Mouse (Mus musculus) kidney, embryonic 16.5 days (tissue): ENCODE measurements around the gene Zmym2. TPM values are rescaled to one million over a fixed set of nuclear protein-coding genes. Genes with fewer than 3 reads are reported as not detected.
"Not testable (repeated sequence)": the region's sequence is repeated elsewhere in the genome, so short reads cannot be mapped to it uniquely, and the experiment has no call there.

Experiments
- ATAC-seq: fragments of 200-750 bp; cut with Nextera tagmentation; 2 replicates; pipeline ENCODE4 v1.8.0; 2017; ENCODE audit warnings: moderate TSS enrichment; ENCODE audit not compliant: low FRiP score, low TSS enrichment
- H3K27ac ChIP-seq: fragments of 300-500 bp; sonication (generic); 2 replicates; pipeline ENCODE4 v1.5.1; 2014; ENCODE audit warnings: low read length
- H3K27me3 ChIP-seq: fragments of 300-500 bp; sonication (generic); 2 replicates; pipeline ENCODE4 v1.6.1; 2014; ENCODE audit warnings: low read length, control low read depth, mixed read lengths; ENCODE audit not compliant: insufficient read depth
- H3K36me3 ChIP-seq: fragments of 300-500 bp; sonication (generic); 2 replicates; pipeline ENCODE4 v1.6.1; 2014; ENCODE audit warnings: low read length, control low read depth, mixed read lengths; ENCODE audit not compliant: insufficient read depth
- H3K4me1 ChIP-seq: fragments of 300-500 bp; sonication (generic); 2 replicates; pipeline ENCODE4 v1.6.1; 2014; ENCODE audit warnings: low read length, control low read depth, mixed read lengths; ENCODE audit not compliant: insufficient read depth
- H3K4me2 ChIP-seq: fragments of 300-500 bp; sonication (generic); replicated peaks from 2 replicates; pipeline ENCODE4 v1.6.1; 2014; ENCODE audit warnings: low read depth, low read length
- H3K4me3 ChIP-seq: fragments of 300-500 bp; sonication (generic); 2 replicates; pipeline ENCODE4 v1.5.1; 2014; ENCODE audit warnings: mild to moderate bottlenecking, low read length
- H3K9ac ChIP-seq: fragments of 300-500 bp; sonication (generic); replicated peaks from 2 replicates; pipeline ENCODE4 v1.6.1; 2014; ENCODE audit warnings: low read length
- H3K9me3 ChIP-seq: fragments of 300-500 bp; sonication (generic); 2 replicates; pipeline ENCODE4 v1.6.1; 2016; ENCODE audit warnings: low read length, control low read depth
- WGBS: fragments of 180-500 bp; shearing (Covaris S2); extraction: QIAGEN DNeasy Blood & Tissue Kit; methylation state at CpG from one replicate; pipeline ENCODE4 v1.1.7; 2014; 5-methylcytosine and 5-hydroxymethylcytosine counted together
- polyA plus RNA-seq: library from polyadenylated mRNA; unstranded; fragments of >200 nt; fragmentation: Nextera tagmentation; extraction: Ambion mirVana; gene quantifications from 2 replicates; pipeline ENCODE4 v1.2.1, GENCODE M21; 2015

Gene Zmym2
- polyA plus RNA-seq, result 50.5 and 50.7 TPM in 2 replicates

DNA sequence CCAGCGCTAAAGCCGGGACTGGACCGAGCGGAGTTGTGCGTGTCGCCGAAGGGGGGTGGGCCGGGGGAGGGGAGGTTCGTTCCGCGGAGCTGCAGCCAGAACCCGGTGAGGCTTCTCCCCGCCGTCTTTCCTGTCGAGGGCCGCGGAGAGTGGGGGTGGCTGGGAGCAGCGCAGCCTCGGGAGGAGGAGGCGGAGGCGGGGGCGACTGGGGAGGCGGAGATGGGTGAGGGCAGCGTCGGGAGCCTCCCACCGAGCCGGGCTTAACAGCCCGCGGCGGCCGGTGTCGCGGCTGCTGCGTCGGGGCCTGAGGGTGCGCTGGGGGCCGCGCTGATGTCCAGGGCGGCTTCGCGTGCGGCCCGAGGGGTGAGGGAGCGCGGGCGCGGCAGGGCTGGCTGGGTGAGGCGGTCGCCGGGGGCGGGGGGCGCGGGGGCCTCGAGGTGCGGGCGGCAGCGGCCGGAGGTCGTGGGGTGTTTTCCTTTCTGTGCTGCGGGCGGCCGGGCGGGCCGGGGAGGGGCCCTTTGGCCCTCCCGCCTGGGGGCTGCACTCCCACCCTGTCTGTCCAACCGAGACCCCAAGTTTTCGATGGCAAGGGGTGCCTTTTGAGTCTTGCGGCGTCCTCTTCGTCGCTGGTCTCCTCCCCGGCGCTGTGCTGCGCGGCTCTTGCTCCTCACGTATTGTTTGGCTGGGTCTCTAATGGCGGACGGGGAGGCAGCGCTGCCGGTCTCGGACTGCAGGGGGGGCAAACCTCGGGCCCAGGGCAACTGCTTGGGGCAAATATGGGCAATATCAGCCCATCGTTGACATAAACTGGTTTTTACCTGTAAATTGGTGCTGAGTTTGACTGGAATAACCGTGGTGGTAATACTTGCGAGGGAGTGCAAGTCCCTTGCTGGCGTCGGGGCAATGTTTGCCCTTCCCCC, at the start of gene Zmym2:
Zmym2 (plus strand) TSS at position 60 of the 920 bp plus-strand sequence.
- peak within 1 kb of the TSS; percentile 95 for H3K9ac ChIP-seq
- under 1% methylated on average over 40 of the region's 87 CpGs for WGBS

DNA sequence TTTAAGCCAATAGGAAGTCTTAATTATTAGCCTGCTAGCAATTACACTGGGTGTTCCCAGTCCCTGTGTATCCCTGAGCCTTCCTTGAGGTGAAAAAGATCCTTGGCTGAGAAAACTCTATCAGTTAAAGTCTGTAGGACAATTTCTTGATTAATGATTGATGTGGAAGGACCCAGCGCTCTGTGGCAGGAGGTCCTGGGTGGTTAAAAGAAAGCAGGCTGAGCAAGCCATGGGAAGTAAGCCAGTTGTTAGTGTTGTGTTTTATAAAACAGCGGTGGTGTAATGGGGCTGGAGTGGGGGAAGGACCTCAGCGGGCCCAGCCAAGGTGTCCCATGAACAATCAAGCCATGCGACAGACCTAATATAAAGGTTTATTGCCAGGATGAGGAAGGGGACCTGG, 42.4 kb upstream of the Zmym2 start:
- Histone ChIP-seq H3K4me2 (no peak overlapping the region), H3K9me3 (no peaks in the 10 kb centered on the region), H3K27ac (peak overlapping the region; percentile 57), H3K9ac (no peak overlapping the region), H3K4me3 (no peak overlapping the region), H3K36me3 (no peaks in the 10 kb centered on the region), H3K27me3 (no peaks in the 10 kb centered on the region), H3K4me1 (peaks cover 5% of the 10 kb centered on the region; the same call in 1 of the 2 replicates)
- peak; percentile 82 for ATAC-seq
- WGBS, result 24% methylated on average over 4 of the region's 4 CpGs

More for the DNA sequence above, at the start of gene Zmym2:
- H3K4me1 ChIP-seq, result peaks cover 14% of the 10 kb centered on the region
- peak; percentile 13; the same call in 1 of the 2 replicates for ATAC-seq
- peak within 1 kb of the TSS; percentile 81 for H3K4me2 ChIP-seq
- peaks cover 13% of the 10 kb centered on the region; the same call in 1 of the 2 replicates for H3K36me3 ChIP-seq
- H3K9me3 ChIP-seq, H3K27me3 ChIP-seq: not testable (repeated sequence)
- peak within 1 kb of the TSS; percentile 87 for H3K4me3 ChIP-seq
- peak within 1 kb of the TSS; percentile 99 for H3K27ac ChIP-seq

- 8% methylated on average over 2 of the region's 2 CpGs for WGBS
- Histone ChIP-seq H3K36me3 (no peaks in the 10 kb centered on the region), H3K27ac (peak overlapping the region; percentile 57; the same call in 1 of the 2 replicates), H3K27me3 (no peaks in the 10 kb centered on the region), H3K4me2 (no peak overlapping the region), H3K4me1 (peaks cover 5% of the 10 kb centered on the region; the same call in 1 of the 2 replicates), H3K4me3 (no peak overlapping the region), H3K9ac (no peak overlapping the region), H3K9me3 (no peaks in the 10 kb centered on the region)
- ATAC-seq, result no peak
These were observed 41.9 kb upstream of the Zmym2 start for GRCm38 (mm10) chr14:56844507-56844906.

DNA sequence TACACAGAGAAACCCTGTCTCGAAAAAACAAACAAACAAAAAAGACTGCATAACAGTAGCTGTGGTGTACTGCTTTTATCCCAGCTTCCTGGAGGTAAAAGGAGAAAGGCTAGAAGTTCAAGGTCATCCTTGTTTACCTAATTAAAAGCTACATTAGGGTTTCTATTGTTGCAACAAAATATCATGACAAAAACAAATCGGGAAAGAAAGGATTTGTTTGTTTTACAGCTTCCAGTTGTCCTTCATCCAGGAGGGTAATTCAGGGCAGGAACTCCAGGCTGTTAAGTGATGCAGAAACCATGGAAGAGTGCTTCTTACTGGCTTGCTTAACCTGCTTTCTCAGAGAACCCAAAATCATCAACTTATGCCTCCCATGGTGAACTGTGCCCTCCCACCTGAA, 38.1 kb upstream of the Zmym2 start:
- Histone ChIP-seq H3K4me2 (no peak overlapping the region), H3K9me3 (peaks cover 4% of the 10 kb centered on the region), H3K36me3 (no peaks in the 10 kb centered on the region), H3K4me1 (peaks cover 5% of the 10 kb centered on the region; the same call in 1 of the 2 replicates), H3K4me3 (no peak overlapping the region), H3K27me3 (no peaks in the 10 kb centered on the region), H3K27ac (no peak overlapping the region), H3K9ac (no peak overlapping the region)
- no peak for ATAC-seq
- 66% methylated on average over 2 of the region's 2 CpGs for WGBS

DNA sequence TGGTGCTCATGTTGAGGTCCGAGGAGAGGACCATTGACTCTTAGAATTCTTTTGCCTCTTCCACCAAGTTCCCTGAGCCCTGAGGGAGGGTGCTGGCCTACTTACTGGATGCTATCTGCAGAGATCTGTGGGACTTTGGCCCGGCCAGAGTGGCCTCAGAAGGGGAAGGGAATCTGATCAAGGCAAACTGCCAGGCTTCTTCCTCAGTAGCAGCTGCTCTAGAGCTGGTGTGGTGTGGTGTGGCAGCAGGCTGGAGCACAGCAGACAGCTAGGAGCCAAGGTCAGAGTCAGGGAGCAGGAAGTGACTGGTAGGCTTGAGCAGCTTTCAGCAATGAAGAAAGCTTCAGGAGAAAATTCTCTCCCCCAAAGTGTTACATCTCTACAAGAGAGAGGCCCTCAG, 36.8 kb upstream of the Zmym2 start:
- Histone ChIP-seq H3K9me3 (peaks cover 15% of the 10 kb centered on the region), H3K9ac (no peak overlapping the region), H3K4me1 (no peaks in the 10 kb centered on the region), H3K27me3 (no peaks in the 10 kb centered on the region), H3K4me2 (no peak overlapping the region), H3K4me3 (no peak overlapping the region), H3K27ac (no peak overlapping the region), H3K36me3 (no peaks in the 10 kb centered on the region)
- 58% methylated on average over 2 of the region's 2 CpGs for WGBS
- ATAC-seq, result no peak

DNA sequence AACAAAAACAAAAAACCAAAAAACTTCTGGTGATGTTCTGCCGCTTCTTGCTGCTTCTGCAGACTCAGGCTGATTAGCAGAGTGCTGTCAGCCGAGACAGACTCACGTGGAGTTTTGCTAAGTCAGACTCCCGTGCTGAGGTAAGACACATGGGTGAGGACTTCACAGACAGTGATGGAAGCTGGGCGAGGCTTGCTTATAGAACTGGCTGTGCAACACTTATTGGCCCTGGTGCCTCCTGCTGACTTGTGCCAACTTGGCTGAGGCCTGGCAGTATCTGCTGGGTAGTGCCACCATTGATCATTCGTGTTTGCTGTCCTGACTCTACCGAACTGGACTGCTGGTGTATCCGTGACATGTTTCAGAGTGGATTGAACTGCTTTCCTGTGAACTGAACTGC, 22.4 kb upstream of the Zmym2 start:
- H3K27ac ChIP-seq, result no peak overlapping the region
- no peaks in the 10 kb centered on the region for H3K36me3 ChIP-seq
- no peak overlapping the region for H3K9ac ChIP-seq
- no peaks in the 10 kb centered on the region for H3K4me1 ChIP-seq
- H3K9me3 ChIP-seq, result no peaks in the 10 kb centered on the region
- H3K27me3 ChIP-seq, result peaks cover 4% of the 10 kb centered on the region
- H3K4me3 ChIP-seq, result no peak overlapping the region
- no peak for ATAC-seq
- 45% methylated on average over 8 of the region's 8 CpGs for WGBS
- no peak overlapping the region for H3K4me2 ChIP-seq

DNA sequence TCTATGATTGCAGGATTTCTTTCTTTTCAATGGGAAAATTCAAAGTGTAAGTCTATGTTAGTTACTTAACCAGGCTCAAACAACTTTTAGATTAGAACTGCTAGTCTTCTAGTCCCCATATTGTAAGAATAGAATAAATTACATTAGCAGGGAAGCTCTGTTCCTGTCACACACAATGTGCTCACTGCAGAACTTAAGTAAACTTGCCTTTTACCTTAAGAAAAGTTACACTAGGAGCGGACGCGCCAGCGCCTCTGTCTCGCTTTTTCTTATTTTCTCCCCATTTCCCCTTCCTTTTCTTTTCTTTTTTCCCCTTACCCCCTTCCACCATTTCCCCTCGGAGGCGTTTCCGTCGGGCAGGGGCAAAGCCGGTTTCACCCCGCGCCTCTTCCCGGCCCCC, 21.8 kb upstream of the Zmym2 start:
- Histone ChIP-seq H3K4me1 (no peaks in the 10 kb centered on the region), H3K4me3 (peak overlapping the region; percentile 50), H3K4me2 (peak overlapping the region; percentile 75), H3K9me3 (no peaks in the 10 kb centered on the region), H3K27ac (no peak overlapping the region), H3K27me3 (peaks cover 4% of the 10 kb centered on the region), H3K36me3 (no peaks in the 10 kb centered on the region), H3K9ac (peak overlapping the region; percentile 51; the same call in 1 of the 2 replicates)
- 6% methylated on average over 13 of the region's 13 CpGs for WGBS
- ATAC-seq, result no peak

DNA sequence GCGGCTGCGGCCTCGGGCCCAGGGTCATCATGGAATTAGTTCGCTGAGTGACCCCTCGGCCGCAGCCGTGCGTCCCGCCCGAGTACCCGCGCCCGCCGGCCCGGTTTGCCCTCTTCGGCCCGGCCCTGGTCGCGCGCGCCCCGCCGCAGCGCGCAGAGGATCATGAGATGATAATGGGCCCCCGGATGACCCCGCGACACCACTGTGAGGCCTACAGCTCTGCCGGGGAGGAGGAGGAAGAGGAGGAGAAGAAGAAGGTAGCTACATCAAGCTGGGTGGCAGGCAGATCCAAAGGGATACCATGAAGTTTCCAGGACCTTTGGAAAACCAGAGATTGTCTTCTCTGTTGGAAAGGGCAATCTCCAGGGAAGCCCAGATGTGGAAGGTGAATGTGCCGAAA, 21.3 kb upstream of the Zmym2 start:
- not testable (repeated sequence) for H3K36me3 ChIP-seq, H3K27ac ChIP-seq, H3K27me3 ChIP-seq, ATAC-seq, H3K4me1 ChIP-seq, H3K9me3 ChIP-seq
- H3K9ac ChIP-seq, result peak overlapping the region; percentile 51; the same call in 1 of the 2 replicates
- peak overlapping the region; percentile 75 for H3K4me2 ChIP-seq
- peak overlapping the region; percentile 50 for H3K4me3 ChIP-seq
- WGBS, result 3% methylated on average over 30 of the region's 30 CpGs

DNA sequence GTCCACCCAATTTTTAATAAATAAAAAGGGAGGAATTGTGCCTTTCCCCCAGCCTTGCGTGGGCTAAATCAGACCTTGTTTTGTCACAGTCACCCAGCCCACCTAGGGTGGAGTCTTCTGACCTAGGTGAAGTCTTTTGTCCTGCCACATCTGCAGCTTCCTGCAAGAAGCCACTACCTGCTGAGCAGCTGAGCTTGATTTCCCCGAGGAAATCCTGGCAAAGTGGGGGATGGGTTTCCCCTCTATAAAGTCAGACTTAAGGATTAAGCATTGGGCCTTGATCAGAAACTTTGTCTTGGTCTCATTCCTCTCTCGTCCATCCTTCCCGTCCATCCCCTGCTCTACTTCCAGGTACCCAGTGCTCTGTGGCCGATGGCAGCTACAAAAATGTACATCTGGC, 12.9 kb upstream of the Zmym2 start:
- 85% methylated on average over 5 of the region's 5 CpGs for WGBS
- H3K9me3 ChIP-seq, result peaks cover 9% of the 10 kb centered on the region
- ATAC-seq, result no peak
- no peak overlapping the region for H3K27ac ChIP-seq
- H3K4me2 ChIP-seq, result no peak overlapping the region
- no peaks in the 10 kb centered on the region for H3K4me1 ChIP-seq
- no peak overlapping the region for H3K9ac ChIP-seq
- no peaks in the 10 kb centered on the region for H3K27me3 ChIP-seq
- no peaks in the 10 kb centered on the region for H3K36me3 ChIP-seq
- H3K4me3 ChIP-seq, result no peak overlapping the region

DNA sequence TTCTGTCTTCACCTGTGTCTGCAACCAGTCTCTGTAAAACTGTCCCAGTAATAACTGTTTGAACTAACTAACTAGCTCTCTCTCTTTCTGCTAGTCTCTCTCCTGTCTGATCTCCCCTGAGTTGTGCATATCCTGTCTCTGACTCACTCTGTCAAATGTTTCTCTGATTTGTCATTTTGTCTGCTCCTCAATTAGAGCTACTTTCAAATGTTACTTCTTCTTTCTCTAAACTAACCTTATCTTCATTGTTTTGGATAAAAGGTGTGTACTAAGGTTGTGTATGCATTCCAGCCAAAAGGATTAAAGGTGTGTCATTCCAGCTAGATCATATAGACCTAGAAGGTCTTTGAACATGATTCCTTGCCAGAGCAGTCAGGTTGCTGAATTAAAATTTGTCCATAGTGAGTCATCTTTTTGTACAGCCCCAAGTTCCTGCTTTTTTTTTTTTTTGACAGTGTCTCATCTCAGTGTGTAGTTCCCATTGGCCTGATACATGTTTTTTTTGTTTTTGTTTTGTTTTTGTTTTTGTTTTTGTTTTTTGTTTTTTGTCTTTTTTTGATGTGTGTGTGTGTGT, 10.8 kb upstream of the Zmym2 start:
- Histone ChIP-seq H3K36me3 (no peaks in the 10 kb centered on the region), H3K4me3 (no peak overlapping the region), H3K27ac (no peak overlapping the region), H3K9me3 (peaks cover 6% of the 10 kb centered on the region), H3K27me3 (no peaks in the 10 kb centered on the region), H3K4me1 (no peaks in the 10 kb centered on the region), H3K4me2 (no peak overlapping the region), H3K9ac (no peak overlapping the region)
- no peak for ATAC-seq
